Mouse (Mus musculus) cerebellum, adult 18-20 months (tissue): ENCODE data around the gene Sgpp2.

Experiments
- DNase-seq, 2 experiments: peaks; one replicate each; pipeline ENCODE4 v3.0.0; 2021

The Sgpp2 gene

DNA sequence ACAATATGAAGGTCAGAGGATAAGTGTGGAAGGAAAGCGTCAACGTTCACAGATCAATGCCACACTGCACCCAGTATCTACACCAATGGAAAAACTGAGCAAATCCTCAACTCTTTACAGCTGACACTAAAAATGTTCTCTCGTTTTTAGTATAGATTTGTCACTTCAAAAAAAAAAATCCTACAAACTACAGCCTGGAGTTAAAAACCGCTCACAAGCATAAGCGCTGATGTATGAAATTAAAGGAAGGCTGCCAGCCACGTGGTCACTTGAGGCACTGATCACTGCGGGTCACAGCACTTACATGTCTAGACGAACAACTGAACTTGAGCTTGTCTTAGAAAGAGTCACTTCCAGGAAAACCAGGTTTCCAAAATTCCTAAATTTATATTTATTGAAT lies 143.7 kb downstream of the Sgpp2 start:
- no peak for DNase-seq

DNA sequence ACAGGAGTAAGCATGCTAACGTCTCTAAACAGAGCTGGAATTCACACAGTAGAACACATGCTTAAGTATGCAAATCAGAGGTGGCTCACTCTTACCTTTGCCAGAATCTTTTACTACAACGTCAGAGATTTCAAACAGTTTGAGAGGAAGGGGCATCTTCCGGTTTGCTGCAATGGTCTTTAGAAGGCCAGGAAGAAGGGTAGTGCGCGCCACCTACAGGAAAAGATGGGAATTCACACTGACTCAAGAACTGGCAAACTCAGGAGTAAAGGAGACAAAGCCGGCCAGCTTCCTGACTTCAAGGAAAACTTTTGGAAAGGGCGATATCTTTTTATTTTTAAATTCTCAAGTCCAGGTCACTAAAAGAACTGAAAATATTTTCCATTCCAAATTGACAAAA lies 144.5 kb downstream of the Sgpp2 start:
- DNase-seq = peak; percentile 44 to 53
